Mouse (Mus musculus): ENCODE data around the gene Sap18b. TPM values are rescaled to one million over a fixed set of nuclear protein-coding genes. Genes with fewer than 3 reads are reported as not detected.
A peak's percentile ranks its signal among the peaks of the same experiment; 100 is the strongest.

Gene Sap18b
- polyA plus RNA-seq, 1 experiment = 55.0 TPM

DNA sequence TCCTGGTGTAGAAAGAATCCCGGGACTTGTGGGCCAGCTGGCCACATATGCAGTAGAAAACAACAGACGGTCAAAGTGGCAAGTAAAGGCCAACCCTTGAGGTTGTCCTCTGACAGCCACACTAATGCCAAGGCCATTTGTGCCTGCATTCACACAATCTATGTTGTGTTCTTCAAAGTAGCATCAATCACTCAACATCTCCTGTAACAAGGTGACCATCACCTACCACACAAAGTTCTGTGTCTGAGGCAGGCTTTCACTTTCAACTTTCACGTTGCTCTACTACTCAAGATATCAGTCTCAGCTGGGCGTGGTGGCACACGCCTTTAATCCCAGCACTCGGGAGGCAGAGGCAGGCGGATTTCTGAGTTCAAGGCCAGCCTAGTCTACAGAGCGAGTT lies 22.9 kb upstream of the Sap18b start:
- TF ChIP-seq GATA1 (IDR thresholded peaks at IDR 0.05; ENCODE audit: borderline replicate concordance, low read length) = no peak
- H3K36me3 ChIP-seq (replicated peaks; ENCODE audit: low read length) = peaks cover 63% of the 10 kb centered on the region
- peaks cover 74% of the 10 kb centered on the region for H3K4me1 ChIP-seq
- H3K9me3 ChIP-seq = no peaks in the 10 kb centered on the region
- no peaks in the 10 kb centered on the region for H3K27me3 ChIP-seq (replicated peaks)
- H3K4me3 ChIP-seq (replicated peaks) = no peak overlapping the region

DNA sequence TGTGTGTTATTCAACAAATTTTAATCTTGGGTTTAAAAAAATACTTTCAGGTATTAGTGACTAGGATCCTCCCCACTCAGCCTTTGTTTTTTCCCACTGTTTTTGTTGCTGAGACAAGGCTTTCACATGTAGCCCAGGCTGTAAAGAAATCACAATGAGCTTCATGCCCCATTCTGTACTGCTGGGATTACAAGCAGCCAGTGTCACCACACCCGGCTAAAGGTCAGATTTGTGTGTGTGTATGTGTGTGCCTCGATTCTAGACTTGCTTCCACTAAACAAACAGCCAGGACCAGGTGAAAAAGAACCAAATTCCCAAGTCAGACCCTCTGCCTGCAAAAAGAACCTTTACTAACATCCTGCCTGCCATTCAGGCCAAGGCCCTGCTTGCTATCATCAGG lies 19.7 kb upstream of the Sap18b start:
- Histone ChIP-seq H3K9me3 (no peaks in the 10 kb centered on the region), H3K27me3 (replicated peaks) (no peaks in the 10 kb centered on the region), H3K4me3 (replicated peaks) (peak overlapping the region; percentile 98), H3K36me3 (replicated peaks; ENCODE audit: low read length) (peaks cover 37% of the 10 kb centered on the region), H3K4me1 (peaks cover 64% of the 10 kb centered on the region)
- no peak for TF ChIP-seq GATA1 (IDR thresholded peaks at IDR 0.05; ENCODE audit: borderline replicate concordance, low read length)
- no peak for TF ChIP-seq FLI1 (IDR thresholded peaks at IDR 0.05; ENCODE audit: low read length)

DNA sequence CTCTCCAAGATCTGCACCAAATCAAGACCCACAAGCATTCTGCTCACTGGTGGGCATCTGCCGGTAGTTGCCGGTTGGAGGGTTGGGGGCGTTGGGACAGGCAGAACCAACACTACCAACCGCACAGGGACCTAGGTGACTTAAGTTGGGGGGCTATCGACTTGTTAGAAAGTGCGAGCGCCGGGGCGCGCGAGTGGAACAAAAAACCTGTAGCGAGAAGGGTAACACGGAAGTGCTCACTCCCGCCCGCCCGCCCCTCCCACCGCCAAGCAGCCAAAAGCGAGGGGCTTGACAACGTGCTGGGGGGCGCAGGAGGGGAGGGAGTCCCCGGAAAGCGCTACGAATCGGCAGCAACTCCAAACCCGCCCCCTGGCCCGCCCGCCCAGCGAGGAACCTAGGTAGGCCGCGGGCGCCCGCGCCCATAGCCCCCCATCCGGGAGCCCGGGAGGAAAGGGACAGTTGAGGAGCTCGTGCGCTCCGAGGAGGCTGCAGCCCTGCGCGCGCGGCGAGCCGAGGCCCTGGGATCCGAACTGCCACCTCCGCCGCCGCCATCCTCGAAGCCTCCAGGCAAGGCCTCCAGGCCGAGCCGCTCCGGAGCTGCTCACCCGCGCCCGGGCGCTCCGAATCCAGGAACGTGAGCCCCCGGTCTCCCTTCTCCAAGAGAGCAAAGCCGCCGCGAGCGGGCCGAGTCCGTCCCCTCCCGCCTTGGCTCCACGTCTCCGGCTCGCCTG lies 18.5 kb upstream of the Sap18b start:
- no peaks in the 10 kb centered on the region for H3K9me3 ChIP-seq
- peaks cover 59% of the 10 kb centered on the region for H3K4me1 ChIP-seq
- peaks cover 28% of the 10 kb centered on the region for H3K36me3 ChIP-seq (replicated peaks; ENCODE audit: low read length)
- H3K4me3 ChIP-seq (replicated peaks) = peak overlapping the region; percentile 98
- H3K27me3 ChIP-seq (replicated peaks) = no peaks in the 10 kb centered on the region
- TF ChIP-seq GATA1 (IDR thresholded peaks at IDR 0.05; ENCODE audit: borderline replicate concordance, low read length) (no peak), FLI1 (IDR thresholded peaks at IDR 0.05; ENCODE audit: low read length) (no peak)

DNA sequence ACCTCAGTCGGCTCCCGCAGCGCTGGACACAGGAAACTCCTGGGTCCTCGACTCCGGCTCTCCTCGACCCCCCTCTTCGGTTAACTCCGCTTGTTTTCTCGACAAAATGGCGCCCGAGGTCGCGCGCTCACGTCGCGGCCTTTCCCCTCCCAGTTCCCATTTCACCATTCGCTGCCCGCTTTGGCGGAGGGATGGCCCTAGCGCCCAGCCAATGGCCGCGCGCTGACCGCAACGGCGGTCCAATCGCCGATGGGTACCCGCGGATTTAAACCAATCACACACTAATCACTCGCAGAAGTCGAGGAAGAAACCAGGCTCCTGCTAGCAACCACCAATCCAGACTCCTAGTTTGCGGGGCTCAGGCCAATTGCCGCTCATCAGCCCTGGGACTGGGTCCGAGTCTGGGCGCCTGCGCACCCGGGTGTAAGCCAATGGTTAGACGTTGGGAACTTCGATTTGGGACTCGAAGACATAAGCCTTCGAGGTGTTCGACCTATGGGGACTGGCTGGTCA lies 17.8 kb upstream of the Sap18b start, which contains the start of gene Cnot1:
Gene Cnot1 (minus strand): TSS at position 134 of the 513 bp plus-strand sequence.
- Histone ChIP-seq H3K36me3 (replicated peaks; ENCODE audit: low read length) (peaks cover 20% of the 10 kb centered on the region), H3K27me3 (replicated peaks) (no peaks in the 10 kb centered on the region), H3K4me1 (peaks cover 56% of the 10 kb centered on the region), H3K4me3 (replicated peaks) (peak within 1 kb of the TSS; percentile 98), H3K9me3 (no peaks in the 10 kb centered on the region)
- TF ChIP-seq GATA1 (IDR thresholded peaks at IDR 0.05; ENCODE audit: borderline replicate concordance, low read length) (no peak), FLI1 (IDR thresholded peaks at IDR 0.05; ENCODE audit: low read length) (no peak)

DNA sequence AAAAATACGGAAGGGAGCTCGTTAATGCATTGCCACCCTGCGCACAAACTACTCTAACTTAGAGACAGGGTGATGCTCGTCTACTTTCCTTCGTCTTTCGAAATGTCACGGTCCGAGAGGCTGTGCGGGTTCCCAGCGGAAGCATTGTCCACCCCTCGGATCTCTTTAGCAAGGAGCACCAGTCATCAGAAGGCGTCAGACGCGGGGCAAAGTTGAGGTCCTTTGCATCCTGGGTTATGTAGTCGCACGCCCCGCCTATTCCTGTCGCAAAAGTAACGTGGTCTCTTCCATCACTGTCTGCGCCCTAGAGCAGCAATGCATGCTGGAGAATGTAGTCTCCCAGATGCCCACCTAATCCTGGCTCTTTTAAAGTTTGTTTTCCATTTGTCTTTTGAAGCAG lies 17.3 kb upstream of the Sap18b start:
- H3K27me3 ChIP-seq (replicated peaks) = no peaks in the 10 kb centered on the region
- TF ChIP-seq GATA1 (IDR thresholded peaks at IDR 0.05; ENCODE audit: borderline replicate concordance, low read length) (no peak), FLI1 (IDR thresholded peaks at IDR 0.05; ENCODE audit: low read length) (no peak)
- peaks cover 16% of the 10 kb centered on the region for H3K36me3 ChIP-seq (replicated peaks; ENCODE audit: low read length)
- no peaks in the 10 kb centered on the region for H3K9me3 ChIP-seq
- peak overlapping the region; percentile 98 for H3K4me3 ChIP-seq (replicated peaks)
- H3K4me1 ChIP-seq = peaks cover 55% of the 10 kb centered on the region

DNA sequence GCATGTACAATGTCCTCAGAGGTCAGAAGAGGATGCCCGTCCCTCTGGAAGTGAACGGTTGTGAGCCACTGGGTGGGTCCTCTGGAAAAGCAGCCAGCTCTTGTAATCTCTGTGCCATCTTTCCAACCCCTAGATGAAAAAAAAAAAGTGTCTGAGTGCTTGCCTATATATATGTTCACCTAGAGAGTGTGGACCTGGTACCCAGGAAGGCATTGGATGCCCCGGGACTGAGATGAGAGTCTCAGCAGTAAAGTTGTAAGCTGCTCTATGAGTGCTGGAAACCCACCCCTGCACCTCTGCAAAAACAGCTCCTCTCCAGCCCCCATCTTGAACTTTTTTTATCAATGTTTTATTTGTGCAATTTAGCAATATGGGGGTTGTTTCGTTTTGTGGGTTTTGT lies 16.5 kb upstream of the Sap18b start:
- TF ChIP-seq GATA1 (IDR thresholded peaks at IDR 0.05; ENCODE audit: borderline replicate concordance, low read length) = no peak
- no peak for TF ChIP-seq FLI1 (IDR thresholded peaks at IDR 0.05; ENCODE audit: low read length)
- peaks cover 13% of the 10 kb centered on the region for H3K36me3 ChIP-seq (replicated peaks; ENCODE audit: low read length)
- no peaks in the 10 kb centered on the region for H3K9me3 ChIP-seq
- no peak overlapping the region for H3K4me3 ChIP-seq (replicated peaks)
- no peaks in the 10 kb centered on the region for H3K27me3 ChIP-seq (replicated peaks)
- peaks cover 50% of the 10 kb centered on the region for H3K4me1 ChIP-seq

DNA sequence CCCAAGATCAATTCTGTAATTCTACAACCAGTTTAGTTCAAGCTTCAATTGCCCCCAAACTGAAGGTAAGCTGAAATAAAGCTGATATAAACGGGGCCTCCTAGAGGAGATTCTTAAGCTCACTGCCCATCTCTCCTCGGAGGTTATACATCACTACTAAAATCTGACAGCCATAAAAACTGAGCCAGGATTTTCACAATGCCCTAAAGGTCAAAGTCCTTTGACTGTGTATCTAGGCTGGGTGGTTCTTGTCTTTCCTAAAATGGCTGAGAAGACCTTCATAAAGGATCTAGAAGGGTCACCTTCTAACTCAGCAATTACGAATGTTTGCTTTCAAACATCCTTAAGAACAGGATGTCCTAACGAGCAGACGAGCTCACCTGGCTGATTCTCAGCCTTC lies 16.0 kb upstream of the Sap18b start:
- H3K4me1 ChIP-seq = peaks cover 45% of the 10 kb centered on the region
- TF ChIP-seq GATA1 (IDR thresholded peaks at IDR 0.05; ENCODE audit: borderline replicate concordance, low read length) (no peak), FLI1 (IDR thresholded peaks at IDR 0.05; ENCODE audit: low read length) (no peak)
- H3K4me3 ChIP-seq (replicated peaks) = no peak overlapping the region

DNA sequence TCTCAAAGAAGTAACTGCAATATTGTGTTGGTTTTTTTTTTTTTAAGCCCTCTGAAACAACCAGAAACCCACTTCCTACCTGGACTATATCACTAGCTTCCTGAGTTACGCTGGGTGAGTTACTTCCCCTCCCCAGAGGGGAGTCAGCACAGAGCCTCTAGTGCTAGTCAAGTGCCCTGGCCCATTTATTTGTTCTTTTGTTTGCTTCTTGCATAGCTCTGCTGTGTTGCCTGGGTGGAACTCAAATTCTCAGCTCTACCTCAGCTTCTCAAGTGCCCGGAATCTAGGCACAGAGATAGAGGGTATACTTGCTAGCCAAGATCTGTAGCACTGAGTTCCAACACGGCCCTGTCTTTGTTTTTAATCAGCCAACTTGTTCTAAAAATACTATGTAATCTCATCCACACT lies 15.0 kb upstream of the Sap18b start:
- TF ChIP-seq FLI1 (IDR thresholded peaks at IDR 0.05; ENCODE audit: low read length) (no peak), GATA1 (IDR thresholded peaks at IDR 0.05; ENCODE audit: borderline replicate concordance, low read length) (no peak)

More for the DNA sequence above, 16.0 kb upstream of the Sap18b start:
- Histone ChIP-seq H3K9me3 (no peaks in the 10 kb centered on the region), H3K27me3 (replicated peaks) (no peaks in the 10 kb centered on the region), H3K36me3 (replicated peaks; ENCODE audit: low read length) (peaks cover 10% of the 10 kb centered on the region)

DNA sequence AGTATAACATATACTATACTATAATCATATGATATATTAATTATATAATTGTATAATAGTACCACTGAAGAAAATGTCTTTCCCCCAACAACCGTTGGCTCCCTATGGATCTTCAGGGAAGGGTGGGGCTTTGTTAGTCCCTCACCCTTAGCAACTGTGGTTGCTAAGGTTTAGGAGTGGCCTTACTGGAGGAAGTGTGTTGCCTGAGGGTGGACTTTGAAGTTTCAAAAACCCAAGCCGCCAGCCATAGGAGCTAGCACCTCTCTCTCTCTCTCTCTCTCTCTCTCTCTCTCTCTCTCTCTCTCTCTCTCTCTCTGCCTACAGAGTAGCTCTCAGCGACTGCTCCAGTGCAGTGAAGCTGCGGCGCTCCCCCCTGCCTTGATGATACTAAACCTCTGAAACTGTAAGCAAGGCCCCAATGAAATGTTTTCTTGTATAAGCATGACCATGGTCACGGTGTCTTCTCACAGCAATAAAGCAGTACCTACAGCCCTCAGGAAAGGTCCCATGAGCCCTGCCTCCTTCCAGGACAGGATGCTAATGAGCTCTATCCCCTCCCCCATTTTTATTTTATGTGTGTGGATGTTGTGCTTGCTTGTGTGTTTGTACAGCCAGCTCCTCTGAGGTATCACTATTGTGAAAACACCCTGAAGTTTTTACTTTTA lies 9.0 kb upstream of the Sap18b start:
- no peaks in the 10 kb centered on the region for H3K27me3 ChIP-seq (replicated peaks)
- TF ChIP-seq GATA1 (IDR thresholded peaks at IDR 0.05; ENCODE audit: borderline replicate concordance, low read length) (no peak), FLI1 (IDR thresholded peaks at IDR 0.05; ENCODE audit: low read length) (no peak)

More for the DNA sequence above, 15.0 kb upstream of the Sap18b start:
- no peak overlapping the region for H3K4me3 ChIP-seq (replicated peaks)
- no peaks in the 10 kb centered on the region for H3K9me3 ChIP-seq
- peaks cover 4% of the 10 kb centered on the region for H3K36me3 ChIP-seq (replicated peaks; ENCODE audit: low read length)
- peaks cover 35% of the 10 kb centered on the region for H3K4me1 ChIP-seq
- H3K27me3 ChIP-seq (replicated peaks) = no peaks in the 10 kb centered on the region

DNA sequence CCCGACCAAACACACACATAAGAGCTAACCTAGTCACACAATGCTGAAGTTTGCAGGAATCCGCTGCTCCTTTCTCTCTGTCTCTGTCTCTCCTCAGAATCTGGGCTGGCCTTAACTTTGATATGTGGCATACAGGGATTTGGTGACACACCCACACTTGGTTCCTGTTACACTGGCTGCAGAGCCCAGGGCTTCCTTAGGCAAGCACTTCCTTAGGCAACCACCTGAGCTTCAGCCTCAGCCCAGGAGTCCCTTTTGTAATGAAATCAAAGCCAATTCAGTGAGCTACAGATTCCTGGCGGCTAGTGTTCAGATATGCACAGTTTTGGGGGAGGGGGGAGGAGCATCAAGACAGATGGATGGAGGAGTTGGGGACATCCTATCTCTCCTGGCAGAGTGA lies 7.5 kb upstream of the Sap18b start:
- Histone ChIP-seq H3K36me3 (replicated peaks; ENCODE audit: low read length) (no peaks in the 10 kb centered on the region), H3K4me1 (peaks cover 4% of the 10 kb centered on the region), H3K4me3 (replicated peaks) (no peak overlapping the region), H3K9me3 (no peaks in the 10 kb centered on the region), H3K27me3 (replicated peaks) (no peaks in the 10 kb centered on the region)
- TF ChIP-seq GATA1 (IDR thresholded peaks at IDR 0.05; ENCODE audit: borderline replicate concordance, low read length) (no peak), FLI1 (IDR thresholded peaks at IDR 0.05; ENCODE audit: low read length) (no peak)

More for the DNA sequence above, 9.0 kb upstream of the Sap18b start:
- no peak overlapping the region for H3K4me3 ChIP-seq (replicated peaks)
- peaks cover 9% of the 10 kb centered on the region; the same call in 1 of the 2 replicates for H3K4me1 ChIP-seq
- no peaks in the 10 kb centered on the region for H3K36me3 ChIP-seq (replicated peaks; ENCODE audit: low read length)
- no peaks in the 10 kb centered on the region for H3K9me3 ChIP-seq

Data from megakaryocyte, embryonic 14.5 days (primary cell).